Mouse (Mus musculus) G1E (cell line): ENCODE data around the gene Ppp1r32. TPM values are rescaled to one million over a fixed set of nuclear protein-coding genes. Genes with fewer than 3 reads are reported as not detected.

ENCODE experiments used
- ATAC-seq: 2 replicates; pipeline ENCODE4 v1.8.0; 2016; ENCODE audit warnings: mild to moderate bottlenecking; ENCODE audit not compliant: insufficient number of reproducible peaks, poor library complexity, low FRiP score, severe bottlenecking; ENCODE audit errors: extremely low read depth
- DNase-seq: peaks from one replicate; pipeline ENCODE4 v3.0.0; 2012; ENCODE audit warnings: low spot score
- H3K27me3 ChIP-seq: 2 replicates; pipeline ENCODE4 v1.6.1; 2012; ENCODE audit warnings: mild to moderate bottlenecking, low read length, inconsistent platforms; ENCODE audit not compliant: insufficient read depth
- H3K36me3 ChIP-seq: replicated peaks from 2 replicates; pipeline ENCODE3; 2012; ENCODE audit warnings: mild to moderate bottlenecking, inconsistent platforms
- H3K4me1 ChIP-seq: 2 replicates; pipeline ENCODE4 v1.6.1; 2012; ENCODE audit warnings: low read depth, low read length, inconsistent platforms, mixed read lengths; ENCODE audit not compliant: insufficient read depth
- H3K4me3 ChIP-seq: 2 replicates; pipeline ENCODE4 v1.5.1; 2012; ENCODE audit warnings: low read depth, mild to moderate bottlenecking, inconsistent platforms, low read length, moderate library complexity, mixed read lengths
- H3K9me3 ChIP-seq: replicated peaks from 2 replicates; pipeline ENCODE4 v1.6.1; 2012; ENCODE audit warnings: inconsistent platforms
- CTCF ChIP-seq: IDR thresholded peaks from 2 replicates; pipeline ENCODE4 v1.5.1; 2012; ENCODE audit warnings: low read depth, low read length, inconsistent platforms, mixed read lengths
- GATA1 ChIP-seq: IDR thresholded peaks from 2 replicates; pipeline ENCODE4 v1.6.1; 2012; ENCODE audit warnings: borderline replicate concordance, low read length, inconsistent platforms, mixed read lengths
- GATA2 ChIP-seq: IDR thresholded peaks from 2 replicates; pipeline ENCODE4 v1.6.1; 2012; ENCODE audit warnings: low read depth, low read length, inconsistent platforms, borderline replicate concordance
- POLR2AphosphoS5 ChIP-seq: IDR thresholded peaks from 2 replicates; pipeline ENCODE4 v1.6.1; 2012; ENCODE audit warnings: low read depth, low read length, inconsistent platforms; ENCODE audit not compliant: insufficient replicate concordance
- TAL1 ChIP-seq: conservative IDR thresholded peaks from 2 replicates; pipeline ENCODE4 v1.6.1; 2012; ENCODE audit warnings: low read depth, low read length, inconsistent platforms, mixed read lengths
- polyA plus RNA-seq: library from polyadenylated mRNA; stranded (reverse); fragments of >175 nt; gene quantifications from 2 replicates; pipeline ENCODE4 v1.2.3, GENCODE M21; 2012
- total RNA-seq, 2 experiments: library from RNA; stranded (forward) in 1 of 2; stranded (reverse) in 1 of 2; fragments of 200-1000 nt in 1 of 2; fragments of >200 nt in 1 of 2; fragmentation: Nextera tagmentation in 1 of 2; gene quantifications; 2 replicates each; pipeline ENCODE4 v1.2.3; 2014 to 2017

Ppp1r32 gene
- total and polyA plus RNA-seq, 3 experiments, result 0.52 to 0.53 TPM; not detected in 1

GRCm38 (mm10) chr19:10455437-10455806 is 27.3 kb downstream of the Ppp1r32 start:
- peaks cover 5% of the 10 kb centered on the region; the same call in 1 of the 2 replicates for H3K4me1 ChIP-seq
- ATAC-seq (no peak), DNase-seq (no peak)
- peaks cover 20% of the 10 kb centered on the region for H3K27me3 ChIP-seq
- no peaks in the 10 kb centered on the region for H3K36me3 ChIP-seq
- peaks cover 14% of the 10 kb centered on the region for H3K9me3 ChIP-seq
- H3K4me3 ChIP-seq, result no peak overlapping the region
- no peak for TF ChIP-seq TAL1
- TF ChIP-seq CTCF, result no peak
- TF ChIP-seq GATA1, result no peak
- TF ChIP-seq POLR2AphosphoS5, result no peak
- no peak for TF ChIP-seq GATA2

- Histone ChIP-seq H3K9me3 (peaks cover 14% of the 10 kb centered on the region), H3K36me3 (no peaks in the 10 kb centered on the region), H3K4me3 (no peak overlapping the region), H3K27me3 (peaks cover 22% of the 10 kb centered on the region), H3K4me1 (peaks cover 5% of the 10 kb centered on the region; the same call in 1 of the 2 replicates)
- no peak for ATAC-seq
- no peak for DNase-seq
- TF ChIP-seq GATA1, result no peak
- no peak for TF ChIP-seq GATA2
- no peak for TF ChIP-seq POLR2AphosphoS5
- TF ChIP-seq TAL1, result no peak
- TF ChIP-seq CTCF, result no peak
These were observed 27.9 kb downstream of the Ppp1r32 start for GRCm38 (mm10) chr19:10454718-10455436.

- TF ChIP-seq GATA1 (no peak), CTCF (peak; percentile 76)
- Histone ChIP-seq H3K4me1 (peaks cover 1% of the 10 kb centered on the region; the same call in 1 of the 2 replicates), H3K27me3 (peaks cover 16% of the 10 kb centered on the region), H3K9me3 (no peaks in the 10 kb centered on the region), H3K36me3 (no peaks in the 10 kb centered on the region), H3K4me3 (no peak overlapping the region)
- ATAC-seq (no peak), DNase-seq (peak; percentile 36)
These were observed 33.0 kb downstream of the Ppp1r32 start for GRCm38 (mm10) chr19:10449708-10450107.

- Histone ChIP-seq H3K36me3 (no peaks in the 10 kb centered on the region), H3K9me3 (no peaks in the 10 kb centered on the region), H3K4me1 (no peaks in the 10 kb centered on the region), H3K27me3 (peaks cover 16% of the 10 kb centered on the region), H3K4me3 (no peak overlapping the region)
- ATAC-seq (no peak), DNase-seq (no peak)
- TF ChIP-seq CTCF (no peak), GATA1 (no peak), POLR2AphosphoS5 (no peak), TAL1 (no peak), GATA2 (no peak)
These were observed 33.5 kb downstream of the Ppp1r32 start for GRCm38 (mm10) chr19:10449190-10449589.

- TF ChIP-seq GATA1 (no peak), GATA2 (no peak), POLR2AphosphoS5 (no peak), TAL1 (no peak), CTCF (no peak)
- Histone ChIP-seq H3K9me3 (no peaks in the 10 kb centered on the region), H3K27me3 (peaks cover 15% of the 10 kb centered on the region), H3K36me3 (no peaks in the 10 kb centered on the region), H3K4me1 (no peaks in the 10 kb centered on the region), H3K4me3 (no peak overlapping the region)
- ATAC-seq, result no peak
- no peak for DNase-seq
These were observed 34.5 kb downstream of the Ppp1r32 start for GRCm38 (mm10) chr19:10448275-10448674.

- no peak for DNase-seq
- no peak for TF ChIP-seq GATA2
- TF ChIP-seq CTCF, result no peak
- no peak for TF ChIP-seq TAL1
- no peak for TF ChIP-seq POLR2AphosphoS5
- TF ChIP-seq GATA1, result no peak
- Histone ChIP-seq H3K36me3 (no peaks in the 10 kb centered on the region), H3K9me3 (no peaks in the 10 kb centered on the region), H3K27me3 (no peaks in the 10 kb centered on the region; the same call in 1 of the 2 replicates), H3K4me1 (no peaks in the 10 kb centered on the region), H3K4me3 (no peak overlapping the region)
- ATAC-seq, result no peak
These were observed 37.9 kb downstream of the Ppp1r32 start for GRCm38 (mm10) chr19:10444685-10445369.
